Mouse (Mus musculus) hindbrain, embryonic 15.5 days (tissue): ENCODE results near the gene Wdr75. TPM values are rescaled to one million over a fixed set of nuclear protein-coding genes. Genes with fewer than 3 reads are reported as not detected.

ENCODE experiments used
- polyA plus RNA-seq: library from polyadenylated mRNA; unstranded; fragments of >200 nt; fragmentation: Nextera tagmentation; extraction: Ambion mirVana; gene quantifications from 2 replicates; pipeline ENCODE4 v1.2.1, GENCODE M21; 2015

The Wdr75 gene
- polyA plus RNA-seq, 1 experiment from 2014 or later = 54.5 TPM

Other genes starting within 250 kb of the Wdr75 start
- not detected in 2 replicates for gene Gm5269, start 95.1 kb downstream of the Wdr75 start, polyA plus RNA-seq
- gene Slc40a1, start 131.4 kb downstream of the Wdr75 start, polyA plus RNA-seq = 34.0 and 36.1 TPM in 2 replicates